Mouse (Mus musculus) heart, adult 2 months (tissue): ENCODE measurements around the gene Hivep2.
A peak's percentile ranks its signal among the peaks of the same experiment; 100 is the strongest.

Experiments used
- CTCF ChIP-seq: fragments of 200-600 bp; IDR thresholded peaks from 2 replicates; pipeline ENCODE4 v1.8.1; 2022; ENCODE audit warnings: antibody characterized with exemption, mild to moderate bottlenecking, moderate library complexity
- EP300 ChIP-seq: fragments of 200-500 bp; IDR thresholded peaks from 2 replicates; pipeline ENCODE4 v1.6.1; 2011; ENCODE audit warnings: low read depth, low read length, control low read depth; ENCODE audit not compliant: insufficient read depth
- POLR2A ChIP-seq: fragments of 200-500 bp; IDR thresholded peaks from 2 replicates; pipeline ENCODE4 v1.6.1; 2011; ENCODE audit warnings: mild to moderate bottlenecking, low read depth, low read length, control low read depth; ENCODE audit not compliant: insufficient read depth

DNA sequence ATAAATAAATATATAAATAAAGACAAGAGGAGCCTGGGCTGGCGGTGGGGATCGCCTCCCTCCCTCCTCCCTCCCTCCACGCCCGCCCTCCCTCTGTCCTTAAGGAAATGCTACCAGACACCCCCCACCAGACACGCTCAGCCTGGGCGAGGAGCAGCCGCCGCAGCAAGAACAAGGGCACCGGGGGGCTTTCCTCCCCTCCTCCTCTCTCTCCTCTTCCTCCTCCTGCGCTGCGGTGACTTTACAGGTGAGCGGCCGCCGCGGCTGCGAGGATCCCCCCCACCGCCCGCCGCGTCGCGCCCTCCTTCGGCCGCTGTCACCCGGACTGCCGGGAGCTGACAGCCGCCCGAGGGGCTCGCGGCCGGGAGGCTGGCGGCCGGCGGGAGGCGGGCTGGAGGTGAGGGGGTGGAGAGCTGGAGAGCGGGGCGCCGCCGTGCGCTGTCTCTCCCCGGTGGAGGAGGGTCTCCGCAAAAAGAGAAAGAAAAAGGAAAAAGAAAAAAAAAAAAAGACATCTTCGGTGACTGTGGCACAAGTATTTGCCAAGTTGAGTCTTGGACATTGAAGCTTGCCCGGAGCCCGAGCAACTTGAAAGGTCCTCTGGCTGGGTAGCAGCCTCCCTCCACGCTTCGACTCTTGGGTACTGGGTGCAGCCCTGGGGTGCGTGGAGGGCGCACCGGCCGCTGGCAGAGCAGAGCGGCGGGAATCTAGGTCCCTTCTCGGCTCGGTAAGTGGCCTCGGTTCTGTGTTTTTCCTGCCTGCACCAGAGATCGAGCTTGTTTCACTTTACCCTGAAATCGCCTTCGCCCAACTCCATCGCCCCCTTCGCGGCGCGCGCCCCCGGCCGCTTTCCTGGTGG lies at the start of gene Hivep2:
- TF ChIP-seq POLR2A (peak; percentile 19; the same call in 1 of the 2 replicates), CTCF (0 out of 2 replicates have a peak, but pooled peaks have one; percentile 11), EP300 (no peak)
